Mouse (Mus musculus) brain, embryonic 18.5 days (tissue): ENCODE results near the gene Slc26a1.
"Not testable (repeated sequence)": the region's sequence is repeated elsewhere in the genome, so short reads cannot be mapped to it uniquely, and the experiment has no call there.

Experiments
- DNase-seq: peaks from one replicate; pipeline ENCODE4 v3.0.0-alpha.2; 2012; ENCODE audit warnings: low read depth, low spot score

Gene Slc26a1

GRCm38 (mm10) chr5:108655891-108656650 is 19.3 kb downstream of the Slc26a1 start:
- DNase-seq, result no peak

GRCm38 (mm10) chr5:108655381-108655780 is 20.0 kb downstream of the Slc26a1 start:
- no peak for DNase-seq

DNA sequence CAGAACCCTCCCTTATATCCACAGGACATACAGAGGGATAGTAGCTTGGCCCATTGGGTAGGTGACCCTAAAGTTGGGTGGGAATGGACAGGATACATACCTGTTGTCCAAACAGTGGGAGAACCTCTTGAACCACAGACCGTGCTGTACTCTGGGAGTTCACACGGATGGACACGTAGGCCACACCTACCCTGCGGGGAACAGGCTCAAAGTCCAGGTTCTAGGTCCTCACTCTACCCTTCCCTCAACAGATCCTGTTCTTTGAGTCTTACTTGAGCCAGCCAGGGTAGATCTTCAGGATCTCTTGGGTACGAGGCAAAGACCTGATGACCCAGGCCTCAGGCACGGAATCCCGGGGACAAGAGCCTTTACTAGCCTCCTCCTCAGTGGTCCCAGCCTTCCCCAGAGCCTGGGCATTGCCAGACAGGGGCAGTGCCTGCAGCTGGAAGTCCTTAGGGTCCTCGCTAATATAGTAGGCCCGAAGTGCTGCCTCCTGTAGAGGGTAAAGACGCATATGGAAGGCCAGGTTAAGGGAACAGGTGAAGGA is 20.9 kb downstream of the Slc26a1 start:
- DNase-seq, result no peak

GRCm38 (mm10) chr5:108653341-108653740 is 22.0 kb downstream of the Slc26a1 start:
- DNase-seq, result no peak

DNA sequence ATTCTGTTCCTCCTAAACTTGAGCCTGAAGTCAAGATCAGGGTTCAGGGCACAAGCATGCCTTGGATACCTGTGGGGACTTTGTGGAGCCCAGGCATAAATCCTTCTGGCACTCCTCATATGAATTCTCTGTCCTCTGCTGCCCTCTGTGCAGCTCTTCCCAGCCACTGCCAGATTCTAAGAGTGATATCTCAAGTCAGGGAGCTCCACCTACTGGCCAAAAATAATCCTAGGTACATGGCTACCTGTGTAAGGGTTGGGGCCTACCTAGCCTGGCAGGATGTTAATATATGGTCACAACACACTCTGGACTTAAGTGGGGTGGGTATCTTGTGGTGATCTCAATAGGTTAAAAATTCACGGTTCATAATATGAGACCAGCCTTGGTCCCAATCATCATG is 23.5 kb downstream of the Slc26a1 start:
- DNase-seq, result no peak

DNA sequence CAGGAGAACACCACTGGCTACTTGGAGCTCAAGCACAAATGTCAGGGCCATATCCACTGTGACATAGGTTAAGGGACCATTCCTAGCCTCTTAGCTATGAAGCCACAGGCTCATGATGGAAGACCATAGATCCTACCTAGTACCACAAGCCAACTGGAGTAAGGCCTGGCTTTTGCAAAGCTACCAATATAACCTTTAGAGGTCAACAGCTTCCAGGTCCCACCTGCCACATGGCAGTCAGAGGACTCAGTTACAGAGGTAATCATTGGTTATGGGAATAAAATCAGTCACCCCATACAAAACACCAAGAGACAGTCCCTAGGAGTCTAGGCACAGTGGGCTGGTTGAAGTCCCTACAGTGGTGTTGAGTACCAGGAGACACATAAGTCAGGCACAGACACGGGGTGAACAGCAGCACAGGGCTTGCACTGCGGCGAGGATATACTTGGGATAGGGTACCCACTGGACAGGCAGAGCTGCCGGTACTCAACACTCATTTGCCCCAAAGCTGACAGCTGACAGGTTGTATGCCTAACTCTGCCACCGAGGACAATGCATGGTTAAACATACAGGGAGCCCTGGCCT is 24.1 kb downstream of the Slc26a1 start:
- no peak for DNase-seq

- no peak for DNase-seq
Observed at GRCm38 (mm10) chr5:108650341-108650740, 25.0 kb downstream of the Slc26a1 start.

DNA sequence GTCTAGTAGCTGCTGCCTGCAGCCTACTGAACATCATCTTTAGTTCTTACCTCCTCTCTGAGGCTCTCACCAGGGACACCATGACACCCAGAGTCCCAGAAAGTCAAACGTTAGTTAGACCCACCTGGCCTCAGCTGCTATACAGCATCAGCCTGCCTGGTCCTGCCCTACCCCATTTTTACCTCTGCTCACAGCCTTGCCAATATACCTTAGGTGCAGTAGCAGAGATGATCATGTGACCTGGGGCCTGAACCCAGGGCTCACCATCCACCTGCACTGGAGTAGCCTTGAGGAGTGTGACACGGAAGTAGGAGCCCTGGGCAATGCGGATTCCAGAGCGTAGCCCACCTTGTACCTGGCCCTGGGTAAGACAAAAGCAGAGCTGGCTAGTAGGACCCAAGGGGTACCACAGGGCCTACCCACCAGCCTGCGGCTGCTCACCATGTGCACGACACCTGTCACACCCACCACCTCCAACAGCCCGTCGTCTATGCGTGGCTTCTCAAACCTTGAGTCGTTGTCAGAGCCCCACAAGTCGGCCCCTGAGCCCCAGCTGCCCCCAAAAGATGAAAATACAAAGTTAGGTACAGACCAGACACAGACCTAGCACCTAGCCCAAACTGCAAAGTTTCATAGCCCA is 26.3 kb downstream of the Slc26a1 start:
- no peak for DNase-seq

GRCm38 (mm10) chr5:108647820-108648465 is 27.4 kb downstream of the Slc26a1 start:
- DNase-seq, result no peak

- DNase-seq, result no peak
Observed at GRCm38 (mm10) chr5:108647311-108647710, 28.1 kb downstream of the Slc26a1 start.

GRCm38 (mm10) chr5:108646343-108646660 is 29.1 kb downstream of the Slc26a1 start:
- no peak for DNase-seq

- no peak for DNase-seq
Observed at GRCm38 (mm10) chr5:108645651-108646342, 29.6 kb downstream of the Slc26a1 start.

GRCm38 (mm10) chr5:108643674-108644073 is 31.7 kb downstream of the Slc26a1 start:
- no peak for DNase-seq

DNA sequence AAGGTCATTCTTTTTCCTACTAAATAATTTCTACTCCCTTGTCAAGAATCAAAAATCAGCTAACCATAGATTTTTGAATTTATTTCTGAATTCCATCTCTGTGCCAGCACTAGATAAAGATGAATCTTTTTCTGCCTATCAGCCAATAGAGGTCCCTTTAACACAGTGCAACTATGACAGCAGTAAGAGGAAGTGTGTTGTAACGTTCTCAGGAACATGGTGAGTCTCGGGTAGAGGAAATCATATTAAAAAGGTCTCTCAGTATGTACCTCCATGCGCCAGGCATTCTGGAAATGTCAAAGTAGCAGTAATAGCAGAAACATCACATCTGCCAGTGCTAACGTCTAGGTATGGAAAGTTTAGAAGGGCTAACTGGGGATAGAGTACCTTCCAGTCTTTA is 39.2 kb downstream of the Slc26a1 start:
- DNase-seq, result no peak

GRCm38 (mm10) chr5:108634088-108634487 is 41.3 kb downstream of the Slc26a1 start:
- DNase-seq, result not testable (repeated sequence)

GRCm38 (mm10) chr5:108633676-108634075 is 41.7 kb downstream of the Slc26a1 start:
- no peak for DNase-seq

DNA sequence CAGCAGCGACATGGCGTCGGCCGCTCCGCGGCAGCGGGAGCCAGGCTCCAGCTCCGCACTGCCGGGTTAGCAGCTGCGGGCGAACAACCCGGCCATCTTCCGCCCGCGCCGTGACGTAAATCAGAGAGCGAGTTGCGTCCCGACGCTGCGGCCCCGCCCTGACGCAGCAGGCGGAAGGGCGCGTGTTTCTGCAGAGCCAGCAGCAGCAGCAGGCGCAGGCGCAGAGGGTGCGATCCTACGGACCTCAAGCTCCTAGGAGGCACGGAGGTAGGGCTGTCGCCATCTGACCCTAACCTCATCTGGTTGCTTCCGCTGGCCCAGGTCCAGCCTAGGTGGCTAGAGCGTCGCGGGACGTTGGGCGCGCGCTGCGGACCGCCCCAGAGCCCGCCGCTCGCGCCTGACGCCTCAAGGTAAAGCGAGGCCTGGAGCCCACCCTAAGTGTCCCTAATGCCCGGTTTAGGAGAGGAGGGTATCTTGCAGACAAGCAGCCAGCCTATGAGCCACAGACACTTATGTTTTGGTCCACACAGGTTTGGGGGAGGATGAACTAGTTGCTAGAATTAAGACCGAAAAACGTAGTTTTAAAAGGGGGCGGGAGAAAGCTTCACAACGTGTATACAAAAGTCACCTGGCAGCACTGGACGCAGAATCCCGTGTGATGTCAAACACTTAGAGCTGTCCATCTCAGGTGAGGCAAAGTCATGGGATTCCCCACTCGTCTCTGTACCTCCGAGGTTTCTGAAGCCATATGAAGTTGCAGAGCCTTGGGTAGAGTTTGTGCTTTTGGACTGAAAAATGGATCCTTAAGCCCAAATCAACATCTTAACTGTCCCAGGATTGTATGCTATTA is 45.5 kb downstream of the Slc26a1 start, which contains the start of the genes Gak and Tmem175:
Gene Gak (minus strand): TSS at position 122 of the 850 bp plus-strand sequence.
Gene Tmem175 (plus strand): TSS at position 137 of the 850 bp plus-strand sequence.
- peak; percentile 88 for DNase-seq

DNA sequence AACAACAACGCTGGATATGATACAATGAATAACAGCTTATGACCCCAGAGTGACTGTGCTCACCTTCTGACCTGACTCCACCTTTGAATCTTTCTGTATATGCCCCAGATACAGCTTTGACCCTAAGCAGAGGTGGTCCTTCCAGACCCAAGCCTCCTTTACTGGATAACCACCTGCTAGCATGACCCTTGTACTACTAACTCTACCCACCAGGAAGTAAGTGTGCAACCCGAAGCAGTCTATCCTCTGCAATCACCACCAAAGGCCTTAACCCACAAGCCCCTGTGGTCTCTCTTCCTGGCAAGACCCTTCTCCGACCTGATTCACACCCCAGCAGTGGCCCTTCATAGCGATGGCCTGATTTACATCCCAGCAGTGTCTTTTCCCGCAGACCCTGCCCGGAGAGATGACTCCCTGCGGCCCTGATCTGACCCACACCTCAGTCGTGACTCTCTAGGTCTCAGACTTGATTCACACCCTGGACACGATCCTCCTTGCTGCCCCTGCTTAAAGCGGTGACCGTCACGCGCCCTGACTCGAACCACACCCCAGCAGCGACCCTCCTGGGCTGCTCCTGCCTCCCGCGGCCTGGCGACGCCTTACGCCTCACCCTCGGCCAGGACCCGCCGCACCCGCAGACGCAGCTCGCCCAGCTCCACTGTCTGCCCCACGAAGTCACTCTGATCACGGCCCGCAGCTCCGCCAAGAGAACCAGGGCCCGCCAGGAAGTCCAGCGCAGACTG is 46.3 kb downstream of the Slc26a1 start:
- no peak for DNase-seq

- no peak for DNase-seq
Observed at GRCm38 (mm10) chr5:108626050-108626660, 49.2 kb downstream of the Slc26a1 start.
